Mouse (Mus musculus): ENCODE results near the gene Cabin1.

DNA sequence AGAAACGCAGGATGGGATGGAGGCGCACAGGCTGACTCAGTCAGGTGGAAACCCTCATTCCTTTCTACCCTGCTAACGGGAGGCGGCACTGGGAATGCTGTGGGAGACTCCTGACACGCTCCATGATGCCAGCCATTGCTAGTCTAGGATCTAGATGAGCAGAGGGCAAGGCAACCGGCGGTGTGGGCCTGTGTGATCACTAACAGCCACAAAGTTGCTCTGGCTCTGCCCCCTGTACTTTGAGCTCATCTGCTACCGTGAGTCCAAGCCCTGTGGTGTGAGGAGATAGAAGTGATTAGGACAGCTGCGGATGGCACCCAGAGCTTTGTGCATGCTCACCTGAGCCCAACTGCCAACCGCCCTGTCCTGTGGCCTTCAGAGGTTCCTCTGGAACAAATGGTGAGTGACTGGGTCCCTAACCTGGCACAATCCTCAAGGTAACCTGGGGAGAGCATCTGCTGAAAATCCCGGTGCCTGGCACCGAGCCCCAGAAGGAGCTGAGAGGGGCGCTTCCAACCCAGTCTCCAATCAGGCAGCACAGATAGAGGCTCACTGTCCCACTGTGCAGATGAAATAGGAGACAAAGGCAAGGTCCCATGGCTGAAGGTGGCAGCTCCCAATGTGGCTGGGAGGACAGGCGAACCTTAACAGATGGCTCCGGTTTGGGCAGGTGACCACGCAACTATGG, 112.6 kb downstream of the Cabin1 start:
- TF ChIP-seq CHD1 (IDR thresholded peaks at IDR 0.05; ENCODE audit: low read depth, low read length) (no peak), POLR2A (IDR thresholded peaks at IDR 0.05; ENCODE audit: control insufficient read depth in 1 of 2, insufficient read depth in 1 of 2, low read depth in 1 of 2, low read length in 2 of 2, poor library complexity in 1 of 2) (no peak), UBTF (IDR thresholded peaks at IDR 0.05; ENCODE audit: borderline replicate concordance, insufficient read depth, low read depth, low read length) (no peak), MAFK (IDR thresholded peaks at IDR 0.05; ENCODE audit: borderline replicate concordance, low read depth, low read length) (no peak), MAZ (IDR thresholded peaks at IDR 0.05; ENCODE audit: low read depth, low read length) (no peak)
